Mouse (Mus musculus): ENCODE results near the gene Nrcam.

DNA sequence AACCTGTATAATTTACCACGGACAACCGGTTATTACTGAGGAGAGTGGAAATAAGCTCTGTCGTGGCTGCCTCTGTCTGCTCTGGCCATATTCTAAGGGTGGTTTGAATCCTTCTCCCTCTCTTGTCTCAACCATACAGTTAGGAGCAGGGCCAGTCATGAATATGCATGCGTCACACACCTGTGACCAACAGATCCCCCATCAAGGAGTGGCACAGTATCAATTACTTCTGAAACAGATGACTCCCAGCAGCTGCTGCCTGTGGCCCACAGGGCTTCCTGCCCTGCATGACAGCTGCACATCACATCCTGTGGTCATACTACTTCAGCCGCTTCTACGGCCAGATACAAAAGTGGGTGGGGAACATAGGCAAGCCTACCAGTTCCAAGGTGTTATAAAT lies 15.4 kb downstream of the Nrcam start:
- TF ChIP-seq POLR2A (IDR thresholded peaks at IDR 0.05; ENCODE audit: borderline replicate concordance, low read depth, low read length): no peak
- TF ChIP-seq CTCF (IDR thresholded peaks at IDR 0.05; ENCODE audit: low read depth, low read length): no peak

Data from bone marrow macrophage, adult 2 months (primary cell).